Mouse (Mus musculus) hindbrain, postnatal 0 days (tissue): ENCODE data around the gene Trim58. TPM values are rescaled to one million over a fixed set of nuclear protein-coding genes. Genes with fewer than 3 reads are reported as not detected.

Experiments used
- ATAC-seq: fragments of 200-750 bp; cut with Nextera tagmentation; 2 replicates; pipeline ENCODE4 v1.8.0; 2017; ENCODE audit warnings: mild to moderate bottlenecking, moderate TSS enrichment, moderate library complexity
- DNase-seq: peaks from one replicate; pipeline ENCODE4 v3.0.0-alpha.2; 2015; ENCODE audit warnings: low spot score
- H3K27ac ChIP-seq: fragments of 300-500 bp; sonication (generic); 2 replicates; pipeline ENCODE4 v1.5.1; 2014; ENCODE audit warnings: mild to moderate bottlenecking
- H3K27me3 ChIP-seq: fragments of 300-500 bp; sonication (generic); 2 replicates; pipeline ENCODE4 v1.6.1; 2014; ENCODE audit warnings: low read length, mixed read lengths; ENCODE audit not compliant: insufficient read depth
- H3K36me3 ChIP-seq: fragments of 300-500 bp; sonication (generic); 2 replicates; pipeline ENCODE4 v1.6.1; 2014; ENCODE audit warnings: low read length, mixed read lengths; ENCODE audit not compliant: insufficient read depth
- H3K4me1 ChIP-seq: fragments of 300-500 bp; sonication (generic); 2 replicates; pipeline ENCODE4 v1.6.1; 2014; ENCODE audit warnings: antibody characterized with exemption, low read length, mixed read lengths; ENCODE audit not compliant: insufficient read depth
- H3K4me2 ChIP-seq: fragments of 300-500 bp; sonication (generic); 2 replicates; pipeline ENCODE4 v1.6.1; 2014; ENCODE audit warnings: low read depth, mild to moderate bottlenecking, low read length, moderate library complexity, mixed read lengths
- H3K4me3 ChIP-seq: fragments of 300-500 bp; sonication (generic); 2 replicates; pipeline ENCODE4 v1.5.1; 2014; ENCODE audit warnings: low read length
- H3K9ac ChIP-seq: fragments of 300-500 bp; sonication (generic); replicated peaks from 2 replicates; pipeline ENCODE4 v1.6.1; 2014; ENCODE audit warnings: mild to moderate bottlenecking, low read length, moderate library complexity, mixed read lengths
- H3K9me3 ChIP-seq: fragments of 300-500 bp; sonication (generic); 2 replicates; pipeline ENCODE4 v1.6.1; 2016; ENCODE audit warnings: low read length, mixed read lengths
- CTCF ChIP-seq: IDR thresholded peaks from 2 replicates; pipeline ENCODE4 v1.5.1; 2016; ENCODE audit warnings: antibody characterized with exemption, control low read depth, low read depth
- WGBS: fragments of 180-500 bp; shearing (Covaris S2); extraction: QIAGEN DNeasy Blood & Tissue Kit; methylation state at CpG from one replicate; pipeline ENCODE4 v1.1.7; 2014; 5-methylcytosine and 5-hydroxymethylcytosine counted together
- polyA plus RNA-seq: library from polyadenylated mRNA; unstranded; fragments of >200 nt; fragmentation: Nextera tagmentation; extraction: Ambion mirVana; gene quantifications from 2 replicates; pipeline ENCODE4 v1.2.1, GENCODE M21; 2015
- total RNA-seq: library from RNA; depleted of rRNA; stranded (reverse); fragments of >200 nt; gene quantifications from 2 replicates; pipeline ENCODE4 v1.2.3, GENCODE M21; 2014

The Trim58 gene
- total and polyA plus RNA-seq, 2 experiments from 2014 or later, result 0.10 to 0.31 TPM

GRCm38 (mm10) chr11:58606177-58606919 lies 33.9 kb upstream of the Trim58 start:
- no peak overlapping the region for H3K4me2 ChIP-seq
- DNase-seq, result no peak
- ATAC-seq, result no peak
- no peak for TF ChIP-seq CTCF
- no peaks in the 10 kb centered on the region for H3K4me1 ChIP-seq
- H3K9ac ChIP-seq, result no peak overlapping the region
- no peaks in the 10 kb centered on the region for H3K27me3 ChIP-seq
- no peak overlapping the region for H3K4me3 ChIP-seq
- WGBS, result 89% methylated on average over 12 of the region's 12 CpGs
- H3K27ac ChIP-seq, result no peak overlapping the region
- H3K9me3 ChIP-seq, result no peaks in the 10 kb centered on the region
- H3K36me3 ChIP-seq, result no peaks in the 10 kb centered on the region

- WGBS, result 71% methylated on average over 6 of the region's 6 CpGs
- TF ChIP-seq CTCF, result no peak
- Histone ChIP-seq H3K4me3 (no peak overlapping the region), H3K4me1 (no peaks in the 10 kb centered on the region), H3K27me3 (no peaks in the 10 kb centered on the region), H3K27ac (no peak overlapping the region), H3K4me2 (no peak overlapping the region), H3K9me3 (no peaks in the 10 kb centered on the region), H3K9ac (no peak overlapping the region), H3K36me3 (no peaks in the 10 kb centered on the region)
- no peak for ATAC-seq
- no peak for DNase-seq
Observed at GRCm38 (mm10) chr11:58607030-58607429, 33.2 kb upstream of the Trim58 start.

GRCm38 (mm10) chr11:58613359-58613758 lies 26.9 kb upstream of the Trim58 start:
- no peaks in the 10 kb centered on the region for H3K9me3 ChIP-seq
- H3K4me1 ChIP-seq, result no peaks in the 10 kb centered on the region
- no peak for TF ChIP-seq CTCF
- no peak for ATAC-seq
- no peak overlapping the region for H3K4me3 ChIP-seq
- no peak overlapping the region for H3K4me2 ChIP-seq
- no peak overlapping the region for H3K27ac ChIP-seq
- H3K9ac ChIP-seq, result no peak overlapping the region
- DNase-seq, result no peak
- no peaks in the 10 kb centered on the region for H3K36me3 ChIP-seq
- no peaks in the 10 kb centered on the region for H3K27me3 ChIP-seq
- WGBS, result 81% methylated on average over 3 of the region's 3 CpGs

DNA sequence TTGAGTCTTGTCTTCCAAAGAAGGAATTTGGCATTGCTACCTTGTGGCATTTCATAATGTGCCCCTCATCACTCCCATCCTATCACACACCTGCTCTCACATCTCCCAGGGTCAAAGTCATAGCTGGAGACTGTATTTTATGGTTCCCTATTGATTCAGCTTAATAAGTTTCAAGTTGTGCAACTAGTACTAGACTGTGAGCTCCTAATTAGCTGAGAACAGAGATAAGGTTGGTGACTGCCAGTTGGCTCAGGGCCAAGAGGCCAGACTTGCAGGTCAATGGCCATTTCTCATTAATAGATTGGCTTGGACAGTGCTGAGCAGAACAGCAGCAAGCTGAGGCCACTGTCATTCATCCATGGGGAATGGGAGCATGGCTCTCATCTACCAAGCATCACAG lies 25.7 kb upstream of the Trim58 start:
- no peak for TF ChIP-seq CTCF
- DNase-seq, result no peak
- Histone ChIP-seq H3K36me3 (no peaks in the 10 kb centered on the region), H3K4me2 (no peak overlapping the region), H3K27ac (no peak overlapping the region), H3K4me3 (no peak overlapping the region), H3K27me3 (no peaks in the 10 kb centered on the region), H3K4me1 (no peaks in the 10 kb centered on the region), H3K9ac (no peak overlapping the region), H3K9me3 (no peaks in the 10 kb centered on the region)
- ATAC-seq, result no peak

GRCm38 (mm10) chr11:58615975-58616374 lies 24.3 kb upstream of the Trim58 start, which contains the start of gene 2210407C18Rik:
Gene 2210407C18Rik, minus strand, starts transcription at chr11:58616075.
- no peak within 1 kb of the TSS for H3K4me2 ChIP-seq
- no peaks in the 10 kb centered on the region for H3K36me3 ChIP-seq
- no peak for ATAC-seq
- no peak for DNase-seq
- no peaks in the 10 kb centered on the region for H3K9me3 ChIP-seq
- no peak within 1 kb of the TSS for H3K4me3 ChIP-seq
- no peak for TF ChIP-seq CTCF
- no peaks in the 10 kb centered on the region for H3K27me3 ChIP-seq
- 94% methylated on average over 4 of the region's 4 CpGs for WGBS
- H3K27ac ChIP-seq, result no peak within 1 kb of the TSS
- no peaks in the 10 kb centered on the region for H3K4me1 ChIP-seq
- no peak within 1 kb of the TSS for H3K9ac ChIP-seq

DNA sequence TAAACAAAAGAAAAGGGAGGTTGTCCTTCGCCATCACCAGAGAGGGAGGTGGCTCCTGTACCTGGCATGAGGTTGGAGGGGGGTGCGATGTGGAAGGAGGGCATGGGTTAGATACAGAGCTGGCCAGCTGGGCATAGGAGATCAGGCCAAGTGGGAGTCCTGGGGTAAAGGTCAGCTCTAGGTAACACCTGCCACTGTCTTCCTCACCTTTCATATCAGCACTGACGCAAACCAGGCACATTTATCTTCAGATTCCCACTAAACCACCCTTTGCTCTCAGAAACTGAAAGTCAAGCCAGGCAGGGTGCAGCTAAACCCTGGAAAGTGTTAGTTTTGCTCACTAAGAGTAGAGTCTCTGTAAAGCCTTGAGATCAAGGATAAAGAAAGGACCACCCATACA lies 21.9 kb upstream of the Trim58 start:
- H3K36me3 ChIP-seq, result no peaks in the 10 kb centered on the region
- TF ChIP-seq CTCF, result no peak
- no peaks in the 10 kb centered on the region for H3K9me3 ChIP-seq
- no peak for DNase-seq
- H3K4me1 ChIP-seq, result no peaks in the 10 kb centered on the region
- no peak overlapping the region for H3K4me2 ChIP-seq
- H3K27ac ChIP-seq, result no peak overlapping the region
- no peak overlapping the region for H3K9ac ChIP-seq
- no peak for ATAC-seq
- 61% methylated on average over 3 of the region's 3 CpGs for WGBS
- no peak overlapping the region for H3K4me3 ChIP-seq
- H3K27me3 ChIP-seq, result no peaks in the 10 kb centered on the region

- Histone ChIP-seq H3K9ac (no peak overlapping the region), H3K4me1 (no peaks in the 10 kb centered on the region), H3K27ac (no peak overlapping the region), H3K4me3 (no peak overlapping the region), H3K27me3 (no peaks in the 10 kb centered on the region), H3K4me2 (no peak overlapping the region), H3K9me3 (no peaks in the 10 kb centered on the region), H3K36me3 (no peaks in the 10 kb centered on the region)
- no peak for DNase-seq
- 42% methylated on average over 6 of the region's 6 CpGs for WGBS
- TF ChIP-seq CTCF, result no peak
- ATAC-seq, result no peak
Observed at GRCm38 (mm10) chr11:58618793-58619192, 21.5 kb upstream of the Trim58 start.
